Mouse (Mus musculus): ENCODE data around the gene Kansl3.

Kansl3 gene

GRCm38 (mm10) chr1:36368969-36369645 is at the start of gene Kansl3:
TSS of gene Kansl3 (minus strand) at chr1:36369181.
- DNase-seq (ENCODE audit: low spot score) = peak; percentile 89

- no peak for DNase-seq (ENCODE audit: low spot score)
Observed at GRCm38 (mm10) chr1:36404531-36404930, 35.5 kb upstream of the Kansl3 start.

GRCm38 (mm10) chr1:36401509-36401908 is 32.5 kb upstream of the Kansl3 start:
- DNase-seq (ENCODE audit: low spot score) = no peak

- DNase-seq (ENCODE audit: low spot score) = no peak
Observed at GRCm38 (mm10) chr1:36397041-36397440, 28.1 kb upstream of the Kansl3 start.

- DNase-seq (ENCODE audit: low spot score) = no peak
Observed at GRCm38 (mm10) chr1:36379582-36379981, 10.6 kb upstream of the Kansl3 start.

GRCm38 (mm10) chr1:36378880-36379279 is 9.9 kb upstream of the Kansl3 start:
- DNase-seq (ENCODE audit: low spot score) = no peak

- DNase-seq (ENCODE audit: low spot score) = no peak
Observed at GRCm38 (mm10) chr1:36371934-36372845, 3.2 kb upstream of the Kansl3 start, which contains the start of gene Fer1l5. TSS of gene Fer1l5 (plus strand) at chr1:36372291.

- DNase-seq (ENCODE audit: low spot score) = no peak
Observed at GRCm38 (mm10) chr1:36370918-36371317, 1.9 kb upstream of the Kansl3 start.

GRCm38 (mm10) chr1:36368112-36368968 is 641 bp downstream of the Kansl3 start:
- no peak for DNase-seq (ENCODE audit: low spot score)

GRCm38 (mm10) chr1:36367698-36368097 is 1.3 kb downstream of the Kansl3 start:
- no peak for DNase-seq (ENCODE audit: low spot score)

- DNase-seq (ENCODE audit: low spot score) = no peak
Observed at GRCm38 (mm10) chr1:36356955-36357695, 11.9 kb downstream of the Kansl3 start.

- no peak for DNase-seq (ENCODE audit: low spot score)
Observed at GRCm38 (mm10) chr1:36352351-36352750, 16.6 kb downstream of the Kansl3 start.

- DNase-seq (ENCODE audit: low spot score) = no peak
Observed at GRCm38 (mm10) chr1:36342547-36342946, 26.4 kb downstream of the Kansl3 start.

GRCm38 (mm10) chr1:36332955-36333887 is 35.8 kb downstream of the Kansl3 start:
- no peak for DNase-seq (ENCODE audit: low spot score)

- no peak for DNase-seq (ENCODE audit: low spot score)
Observed at GRCm38 (mm10) chr1:36331743-36332142, 37.2 kb downstream of the Kansl3 start.

GRCm38 (mm10) chr1:36326815-36327214 is 42.2 kb downstream of the Kansl3 start:
- DNase-seq (ENCODE audit: low spot score) = no peak

- no peak for DNase-seq (ENCODE audit: low spot score)
Observed at GRCm38 (mm10) chr1:36325900-36326321, 43.1 kb downstream of the Kansl3 start.

GRCm38 (mm10) chr1:36323746-36324448 is 45.1 kb downstream of the Kansl3 start:
- DNase-seq (ENCODE audit: low spot score) = no peak

GRCm38 (mm10) chr1:36323076-36323475 is 45.9 kb downstream of the Kansl3 start:
- no peak for DNase-seq (ENCODE audit: low spot score)

Data from spleen, adult 12 weeks (tissue).